Mouse (Mus musculus) erythroid progenitor cell, adult 5-6 weeks (primary cell): ENCODE measurements around the gene Hist1h3a. TPM values are rescaled to one million over a fixed set of nuclear protein-coding genes. Genes with fewer than 3 reads are reported as not detected.
"Not testable (repeated sequence)": the region's sequence is repeated elsewhere in the genome, so short reads cannot be mapped to it uniquely, and the experiment has no call there.

ENCODE experiments used
- ATAC-seq: replicated peaks from 2 replicates; pipeline ENCODE4 v1.8.0; 2016; ENCODE audit warnings: moderate number of reproducible peaks, mild to moderate bottlenecking, moderate TSS enrichment, inconsistent platforms; ENCODE audit not compliant: poor library complexity, low FRiP score, severe bottlenecking
- total RNA-seq, 2 experiments: library from RNA; stranded (forward) in 1 of 2; stranded (reverse) in 1 of 2; fragments of 150-400 nt in 1 of 2; fragments of 186-747, 209-891 nt in 1 of 2; gene quantifications; 2 replicates each; pipeline versions ENCODE4 v1.2.3 to v1.2.4; 2015 to 2017; ENCODE audit warnings: low replicate concordance in 2 of 2

Gene Hist1h3a
- total RNA-seq, 2 experiments from 2014 or later: 271 to 723 TPM

DNA sequence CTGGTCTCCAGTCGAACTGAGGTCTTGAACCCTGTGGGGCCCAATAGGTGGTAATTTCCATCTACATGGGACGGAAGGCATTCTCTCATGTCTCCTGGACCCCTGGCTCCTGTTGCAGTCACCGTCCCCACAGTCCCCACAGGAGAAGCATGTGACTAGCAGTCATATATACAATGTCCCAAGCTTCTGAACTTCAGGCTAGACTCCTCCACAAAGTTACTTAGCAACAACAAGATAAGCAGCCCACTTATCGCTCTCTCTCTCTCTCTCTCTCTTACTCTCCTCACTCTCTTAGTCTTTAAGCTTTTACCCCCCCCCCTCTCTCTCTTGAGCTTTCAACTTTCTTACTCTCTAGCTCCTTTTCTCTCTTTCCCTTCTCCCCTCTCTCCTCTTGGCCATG is 37.9 kb downstream of the Hist1h3a start:
- no peak for ATAC-seq

DNA sequence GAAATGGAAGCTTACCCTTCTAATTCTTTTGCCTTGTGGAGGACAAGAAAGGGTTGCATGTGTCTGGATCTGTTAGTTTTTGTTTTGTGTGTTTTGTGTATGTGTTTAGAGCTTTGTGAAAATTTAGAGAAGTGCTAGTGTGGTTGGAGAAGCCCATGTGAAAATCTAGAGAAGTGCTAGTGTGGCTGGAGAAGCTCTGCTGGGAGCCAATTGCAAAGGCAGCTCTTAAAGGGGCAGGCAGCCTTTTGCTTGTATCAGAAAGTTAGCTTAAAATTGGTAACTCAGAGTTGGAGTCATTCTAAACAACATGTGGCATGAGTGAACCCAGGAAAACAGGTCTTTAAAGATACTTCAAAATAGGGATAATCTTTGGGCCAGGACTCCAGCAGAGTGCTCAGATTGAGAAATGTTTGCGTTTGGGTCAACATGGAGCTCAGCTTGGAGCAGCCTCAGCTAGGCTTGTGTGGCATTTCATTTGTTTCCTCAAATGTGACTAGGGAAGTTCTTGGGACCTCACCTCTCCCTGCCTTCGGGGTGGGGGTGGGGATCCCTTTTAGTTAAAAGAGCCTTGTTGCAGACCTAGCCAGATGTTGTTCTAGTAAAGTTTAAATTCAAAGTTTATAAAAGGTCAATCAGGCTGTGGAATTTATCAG is 44.5 kb downstream of the Hist1h3a start:
- not testable (repeated sequence) for ATAC-seq

DNA sequence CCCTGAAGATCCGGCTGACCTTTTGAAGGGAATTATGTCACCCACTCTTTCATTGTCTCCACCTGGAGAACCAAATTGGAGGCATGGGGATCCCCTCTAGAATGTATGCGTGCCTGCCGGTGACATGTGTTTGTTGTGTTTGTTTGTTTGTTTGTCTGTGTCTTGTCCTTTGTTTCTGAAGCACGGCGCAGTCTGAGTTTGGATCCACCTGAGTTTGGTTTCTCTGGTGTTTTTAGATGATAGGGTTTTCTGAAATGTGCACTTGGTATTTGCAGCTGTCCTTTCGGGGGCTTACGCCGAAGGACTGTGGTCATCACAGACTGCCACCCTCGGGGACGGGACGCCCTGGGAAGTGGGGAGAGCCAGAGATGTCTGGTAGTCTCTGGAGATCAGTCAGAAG is 45.0 kb downstream of the Hist1h3a start:
- ATAC-seq: no peak

DNA sequence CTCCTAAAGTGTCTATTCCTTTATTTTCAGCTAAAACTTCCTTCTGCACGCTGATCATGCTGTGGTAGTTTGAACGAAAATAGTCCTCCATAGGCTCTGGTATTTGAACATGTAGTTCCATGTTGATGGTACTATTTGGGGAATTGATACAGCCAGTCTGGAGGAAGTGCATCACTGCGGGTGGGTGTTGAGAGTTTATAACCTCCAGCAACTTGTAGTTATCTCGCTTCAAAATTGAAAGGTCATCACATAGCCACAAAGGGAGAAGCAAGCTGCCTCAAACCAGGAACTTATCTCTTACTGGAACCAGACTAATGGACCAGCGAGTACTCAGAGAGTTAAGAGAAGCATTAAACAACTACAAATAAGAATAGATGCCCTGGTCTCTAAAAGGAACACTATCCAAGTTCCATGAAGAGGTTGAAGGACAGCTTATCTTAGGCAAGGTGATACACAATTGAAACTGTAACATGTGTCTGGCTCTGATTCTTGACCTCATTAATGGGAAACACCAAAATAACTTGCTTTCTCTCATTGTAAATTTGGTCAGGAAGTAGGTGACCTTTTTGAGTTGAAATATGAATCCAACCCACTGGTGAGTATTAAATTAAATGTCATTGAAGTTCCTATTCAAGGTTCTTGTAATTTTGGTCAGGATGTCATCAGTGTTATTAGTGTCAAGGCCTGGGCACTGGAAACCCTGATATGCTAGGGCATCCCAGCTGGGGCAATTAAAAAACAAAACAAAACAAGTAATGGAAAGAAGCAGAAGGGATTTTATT is 45.7 kb downstream of the Hist1h3a start:
- ATAC-seq: no peak

Other genes with a start within 250 kb of the Hist1h3a start
Only the 30 nearest of the 37 such genes appear.
- 59.1 and 59.8 TPM in 2 replicates for gene Hist1h1d, start 209.1 kb downstream of the Hist1h3a start, total RNA-seq (2015; ENCODE audit: low replicate concordance)
- 587 and 674 TPM in 2 replicates for gene Hist1h1d, start 209.1 kb downstream of the Hist1h3a start, total RNA-seq (2017; ENCODE audit: low replicate concordance)
- gene Hist1h3e, start 200.0 kb downstream of the Hist1h3a start, total RNA-seq (2015; ENCODE audit: low replicate concordance): 238 and 264 TPM in 2 replicates
- gene Hist1h3e, start 200.0 kb downstream of the Hist1h3a start, total RNA-seq (2017; ENCODE audit: low replicate concordance): 387 and 422 TPM in 2 replicates
- gene Hist1h2ae, start 191.2 kb downstream of the Hist1h3a start, total RNA-seq (2015; ENCODE audit: low replicate concordance): 4.2 and 33.5 TPM in 2 replicates
- 1,390 and 1,464 TPM in 2 replicates for gene Hist1h2ae, start 191.2 kb downstream of the Hist1h3a start, total RNA-seq (2017; ENCODE audit: low replicate concordance)
- 851 and 976 TPM in 2 replicates for gene Hist1h2bg, start 191.0 kb downstream of the Hist1h3a start, total RNA-seq (2015; ENCODE audit: low replicate concordance)
- gene Hist1h2bg, start 191.0 kb downstream of the Hist1h3a start, total RNA-seq (2017; ENCODE audit: low replicate concordance): 2,677 and 3,057 TPM in 2 replicates
- gene Hist1h2bf, start 188.2 kb downstream of the Hist1h3a start, total RNA-seq (2015; ENCODE audit: low replicate concordance): 1,210 and 1,460 TPM in 2 replicates
- gene Hist1h2bf, start 188.2 kb downstream of the Hist1h3a start, total RNA-seq (2017; ENCODE audit: low replicate concordance): 1,557 and 1,840 TPM in 2 replicates
- 9.0 and 15.1 TPM in 2 replicates for gene Hist1h2ad, start 188.0 kb downstream of the Hist1h3a start, total RNA-seq (2015; ENCODE audit: low replicate concordance)
- gene Hist1h2ad, start 188.0 kb downstream of the Hist1h3a start, total RNA-seq (2017; ENCODE audit: low replicate concordance): 2,771 and 6,356 TPM in 2 replicates
- 379 and 393 TPM in 2 replicates for gene Hist1h3d, start 186.6 kb downstream of the Hist1h3a start, total RNA-seq (2015; ENCODE audit: low replicate concordance)
- gene Hist1h3d, start 186.6 kb downstream of the Hist1h3a start, total RNA-seq (2017; ENCODE audit: low replicate concordance): 236 and 363 TPM in 2 replicates
- gene Hist1h4d, start 180.8 kb downstream of the Hist1h3a start, total RNA-seq (2015; ENCODE audit: low replicate concordance): 1,614 and 1,995 TPM in 2 replicates
- gene Hist1h4d, start 180.8 kb downstream of the Hist1h3a start, total RNA-seq (2017; ENCODE audit: low replicate concordance): 2,133 and 2,242 TPM in 2 replicates
- gene Hist1h2be, start 141.3 kb downstream of the Hist1h3a start, total RNA-seq (2015; ENCODE audit: low replicate concordance): 39.8 and 50.1 TPM in 2 replicates
- 202 and 281 TPM in 2 replicates for gene Hist1h2be, start 141.3 kb downstream of the Hist1h3a start, total RNA-seq (2017; ENCODE audit: low replicate concordance)
- gene Hist1h1e, start 139.8 kb downstream of the Hist1h3a start, total RNA-seq (2015; ENCODE audit: low replicate concordance): 1,339 and 1,610 TPM in 2 replicates
- gene Hist1h1e, start 139.8 kb downstream of the Hist1h3a start, total RNA-seq (2017; ENCODE audit: low replicate concordance): 1,649 and 1,886 TPM in 2 replicates
- gene Hist1h2ac, start 78.4 kb downstream of the Hist1h3a start, total RNA-seq (2015; ENCODE audit: low replicate concordance): 7.5 and 8.3 TPM in 2 replicates
- 152 and 187 TPM in 2 replicates for gene Hist1h2ac, start 78.4 kb downstream of the Hist1h3a start, total RNA-seq (2017; ENCODE audit: low replicate concordance)
- gene Hist1h2bc, start 78.2 kb downstream of the Hist1h3a start, total RNA-seq (2015; ENCODE audit: low replicate concordance): 84.3 and 136 TPM in 2 replicates
- gene Hist1h2bc, start 78.2 kb downstream of the Hist1h3a start, total RNA-seq (2017; ENCODE audit: low replicate concordance): 401 and 556 TPM in 2 replicates
- 2.2 TPM in 1 of 2 replicates, not detected in the other for gene Hist1h1t, start 66.6 kb downstream of the Hist1h3a start, total RNA-seq (2015; ENCODE audit: low replicate concordance)
- 3.5 and 8.2 TPM in 2 replicates for gene Hist1h1t, start 66.6 kb downstream of the Hist1h3a start, total RNA-seq (2017; ENCODE audit: low replicate concordance)
- 225 and 268 TPM in 2 replicates for gene Hist1h4c, start 63.9 kb downstream of the Hist1h3a start, total RNA-seq (2015; ENCODE audit: low replicate concordance)
- gene Hist1h4c, start 63.9 kb downstream of the Hist1h3a start, total RNA-seq (2017; ENCODE audit: low replicate concordance): 667 and 1,084 TPM in 2 replicates
- 7.5 and 14.1 TPM in 2 replicates for gene Hfe, start 51.5 kb downstream of the Hist1h3a start, total RNA-seq (2015; ENCODE audit: low replicate concordance)
- 0.77 and 2.2 TPM in 2 replicates for gene Hfe, start 51.5 kb downstream of the Hist1h3a start, total RNA-seq (2017; ENCODE audit: low replicate concordance)
- gene Hist1h1c, start 23.6 kb downstream of the Hist1h3a start, total RNA-seq (2015; ENCODE audit: low replicate concordance): 527 and 533 TPM in 2 replicates
- 3,859 and 4,708 TPM in 2 replicates for gene Hist1h1c, start 23.6 kb downstream of the Hist1h3a start, total RNA-seq (2017; ENCODE audit: low replicate concordance)
- 412 and 474 TPM in 2 replicates for gene Hist1h3c, start 16.8 kb downstream of the Hist1h3a start, total RNA-seq (2015; ENCODE audit: low replicate concordance)
- gene Hist1h3c, start 16.8 kb downstream of the Hist1h3a start, total RNA-seq (2017; ENCODE audit: low replicate concordance): 1,335 and 2,217 TPM in 2 replicates
- gene Hist1h2bb, start 15.7 kb downstream of the Hist1h3a start, total RNA-seq (2015; ENCODE audit: low replicate concordance): 856 and 1,017 TPM in 2 replicates
- gene Hist1h2bb, start 15.7 kb downstream of the Hist1h3a start, total RNA-seq (2017; ENCODE audit: low replicate concordance): 7,682 and 13,399 TPM in 2 replicates
- 222 and 372 TPM in 2 replicates for gene Hist1h2ab, start 11.3 kb downstream of the Hist1h3a start, total RNA-seq (2015; ENCODE audit: low replicate concordance)
- gene Hist1h2ab, start 11.3 kb downstream of the Hist1h3a start, total RNA-seq (2017; ENCODE audit: low replicate concordance): 5,516 and 10,292 TPM in 2 replicates
- gene Hist1h3b, start 10.1 kb downstream of the Hist1h3a start, total RNA-seq (2015; ENCODE audit: low replicate concordance): 1,233 and 1,450 TPM in 2 replicates
- gene Hist1h3b, start 10.1 kb downstream of the Hist1h3a start, total RNA-seq (2017; ENCODE audit: low replicate concordance): 1,686 and 1,833 TPM in 2 replicates
- gene Hist1h4b, start 5.4 kb downstream of the Hist1h3a start, total RNA-seq (2015; ENCODE audit: low replicate concordance): 331 and 380 TPM in 2 replicates
- gene Hist1h4b, start 5.4 kb downstream of the Hist1h3a start, total RNA-seq (2017; ENCODE audit: low replicate concordance): 1,134 and 2,811 TPM in 2 replicates
- gene Hist1h4a, start 1.2 kb downstream of the Hist1h3a start, total RNA-seq (2015; ENCODE audit: low replicate concordance): 142 and 188 TPM in 2 replicates
- gene Hist1h4a, start 1.2 kb downstream of the Hist1h3a start, total RNA-seq (2017; ENCODE audit: low replicate concordance): 706 and 1,369 TPM in 2 replicates
- gene Hist1h1a, start 1.3 kb upstream of the Hist1h3a start, total RNA-seq (2015; ENCODE audit: low replicate concordance): 666 and 715 TPM in 2 replicates
- gene Hist1h1a, start 1.3 kb upstream of the Hist1h3a start, total RNA-seq (2017; ENCODE audit: low replicate concordance): 4,010 and 6,111 TPM in 2 replicates
- gene Trim38, start 7.5 kb upstream of the Hist1h3a start, total RNA-seq (2015; ENCODE audit: low replicate concordance): not detected in 2 replicates
- 0.39 TPM in 1 of 2 replicates, not detected in the other for gene Trim38, start 7.5 kb upstream of the Hist1h3a start, total RNA-seq (2017; ENCODE audit: low replicate concordance)
- gene Slc17a2, start 44.6 kb upstream of the Hist1h3a start, total RNA-seq (2015; ENCODE audit: low replicate concordance): not detected in 2 replicates
- gene Slc17a2, start 44.6 kb upstream of the Hist1h3a start, total RNA-seq (2017; ENCODE audit: low replicate concordance): not detected in 2 replicates
- gene Slc17a3, start 77.0 kb upstream of the Hist1h3a start, total RNA-seq (2015; ENCODE audit: low replicate concordance): not detected in 2 replicates
- gene Slc17a3, start 77.0 kb upstream of the Hist1h3a start, total RNA-seq (2017; ENCODE audit: low replicate concordance): not detected in 2 replicates
- not detected in 2 replicates for gene Slc17a1, start 105.4 kb upstream of the Hist1h3a start, total RNA-seq (2015; ENCODE audit: low replicate concordance)
- gene Slc17a1, start 105.4 kb upstream of the Hist1h3a start, total RNA-seq (2017; ENCODE audit: low replicate concordance): not detected in 2 replicates
- gene Slc17a4, start 152.6 kb upstream of the Hist1h3a start, total RNA-seq (2015; ENCODE audit: low replicate concordance): 0.42 TPM in 1 of 2 replicates, not detected in the other
- gene Slc17a4, start 152.6 kb upstream of the Hist1h3a start, total RNA-seq (2017; ENCODE audit: low replicate concordance): 2.4 TPM in 1 of 2 replicates, not detected in the other
- not detected in 2 replicates for gene Hist1h2ba, start 171.8 kb upstream of the Hist1h3a start, total RNA-seq (2015; ENCODE audit: low replicate concordance)
- gene Hist1h2ba, start 171.8 kb upstream of the Hist1h3a start, total RNA-seq (2017; ENCODE audit: low replicate concordance): not detected in 2 replicates
- gene Hist1h2aa, start 172.1 kb upstream of the Hist1h3a start, total RNA-seq (2015; ENCODE audit: low replicate concordance): not detected in 2 replicates
- not detected in 2 replicates for gene Hist1h2aa, start 172.1 kb upstream of the Hist1h3a start, total RNA-seq (2017; ENCODE audit: low replicate concordance)